Mouse (Mus musculus): ENCODE measurements around the gene Rbm12.

Gene Rbm12

DNA sequence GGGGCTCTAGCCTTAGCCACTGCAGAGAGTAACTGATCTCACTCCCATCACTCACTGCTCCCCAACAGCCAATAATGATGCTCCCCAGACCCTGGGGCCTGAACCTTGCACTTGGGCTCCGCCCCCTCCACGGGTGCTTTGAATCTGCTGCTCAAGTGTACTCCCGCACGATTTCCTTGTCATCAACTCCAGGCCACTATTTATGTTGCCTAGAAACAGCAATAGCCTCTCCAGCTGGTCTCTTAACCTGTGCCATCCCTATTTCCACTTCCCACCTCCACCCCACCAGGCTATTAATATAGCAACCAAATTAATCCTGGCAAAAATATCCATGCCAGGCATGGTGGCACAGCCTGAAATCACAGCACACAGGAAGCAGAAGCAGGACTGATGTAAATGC lies 32.1 kb downstream of the Rbm12 start:
- DNase-seq (ENCODE audit: low read depth, low spot score) = no peak

- DNase-seq (ENCODE audit: low read depth, low spot score) = no peak
Measured at GRCm38 (mm10) chr2:156079183-156079560, 32.6 kb downstream of the Rbm12 start.

GRCm38 (mm10) chr2:156078421-156079182 lies 33.2 kb downstream of the Rbm12 start:
- no peak for DNase-seq (ENCODE audit: low read depth, low spot score)

DNA sequence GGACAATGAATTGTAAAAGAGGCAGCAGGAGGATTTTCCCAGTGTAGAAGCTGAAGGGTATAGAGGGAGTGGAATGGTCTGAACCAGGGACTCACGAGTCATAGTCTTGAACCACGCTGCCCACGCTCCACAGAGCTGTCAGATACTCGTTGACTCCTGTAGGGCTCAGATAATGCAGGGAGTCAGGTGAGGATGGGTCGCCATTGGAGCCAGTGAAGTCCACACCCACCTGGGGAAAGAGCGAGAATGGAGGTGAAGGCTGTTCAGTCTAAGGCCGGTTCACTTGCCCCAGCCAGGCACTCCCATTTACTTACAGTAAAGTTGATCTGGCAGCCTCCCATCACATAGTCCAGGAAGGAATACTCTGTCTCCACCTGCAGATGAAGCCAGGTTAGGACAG lies 34.3 kb downstream of the Rbm12 start:
- no peak for DNase-seq (ENCODE audit: low read depth, low spot score)

DNA sequence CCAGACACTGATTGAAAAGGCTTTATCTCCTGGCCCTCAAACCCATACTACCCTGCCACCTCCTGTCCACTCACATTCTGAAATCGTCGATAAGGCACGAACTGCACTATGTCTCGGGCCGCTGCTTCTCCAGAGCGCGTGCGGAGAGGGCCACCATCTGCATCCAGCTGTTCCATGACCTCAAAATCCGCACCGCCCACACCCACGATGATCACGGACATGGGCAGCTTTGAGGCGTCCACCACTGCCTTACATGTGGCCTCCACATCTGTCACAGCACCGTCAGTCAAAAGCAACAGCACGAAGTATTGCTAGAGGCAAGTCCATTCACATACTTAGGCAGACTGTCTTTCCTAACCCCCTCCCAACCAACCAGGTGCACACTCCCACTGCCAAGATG lies 38.1 kb downstream of the Rbm12 start:
- DNase-seq (ENCODE audit: low read depth, low spot score) = no peak

DNA sequence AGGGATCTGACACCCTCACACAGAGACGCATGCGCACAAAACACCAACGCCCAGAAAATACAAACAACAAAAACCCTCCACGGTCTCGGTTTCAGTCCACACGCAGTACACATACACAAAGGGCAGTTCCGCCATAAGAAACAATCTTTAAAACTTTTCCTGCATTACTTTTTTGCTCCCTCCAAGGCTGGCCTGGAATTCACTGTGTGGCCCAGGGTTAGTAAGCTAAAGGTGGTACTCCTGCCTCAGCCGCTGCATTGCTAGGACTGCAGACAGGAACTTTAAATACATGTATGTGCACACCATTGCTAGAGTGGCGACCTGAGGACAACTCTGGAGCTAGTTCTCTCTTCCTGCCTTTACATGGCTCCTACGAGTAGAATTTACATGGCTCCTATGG lies 40.5 kb downstream of the Rbm12 start:
- no peak for DNase-seq (ENCODE audit: low read depth, low spot score)

DNA sequence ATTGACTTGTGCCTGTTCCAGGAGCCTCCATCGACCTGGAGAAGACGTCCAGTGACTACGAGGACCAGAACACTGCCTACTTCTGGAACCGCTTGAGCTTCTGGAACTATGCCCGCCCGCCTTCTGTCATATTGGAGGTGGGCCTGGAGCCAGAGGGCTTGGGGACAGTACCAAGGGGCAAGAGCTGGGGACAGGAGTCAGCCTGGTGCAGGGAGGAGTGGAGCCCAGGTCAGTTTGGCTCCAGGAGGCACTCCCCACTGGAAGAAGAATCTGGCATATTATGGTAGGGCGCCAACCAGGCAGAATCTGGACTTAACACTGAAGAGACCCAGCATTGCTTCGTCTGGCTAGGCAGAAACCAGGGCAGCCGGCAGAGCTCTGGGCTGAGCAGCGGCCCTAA lies 43.9 kb downstream of the Rbm12 start:
- no peak for DNase-seq (ENCODE audit: low read depth, low spot score)

GRCm38 (mm10) chr2:156066126-156066525 lies 45.7 kb downstream of the Rbm12 start:
- DNase-seq (ENCODE audit: low read depth, low spot score) = no peak

DNA sequence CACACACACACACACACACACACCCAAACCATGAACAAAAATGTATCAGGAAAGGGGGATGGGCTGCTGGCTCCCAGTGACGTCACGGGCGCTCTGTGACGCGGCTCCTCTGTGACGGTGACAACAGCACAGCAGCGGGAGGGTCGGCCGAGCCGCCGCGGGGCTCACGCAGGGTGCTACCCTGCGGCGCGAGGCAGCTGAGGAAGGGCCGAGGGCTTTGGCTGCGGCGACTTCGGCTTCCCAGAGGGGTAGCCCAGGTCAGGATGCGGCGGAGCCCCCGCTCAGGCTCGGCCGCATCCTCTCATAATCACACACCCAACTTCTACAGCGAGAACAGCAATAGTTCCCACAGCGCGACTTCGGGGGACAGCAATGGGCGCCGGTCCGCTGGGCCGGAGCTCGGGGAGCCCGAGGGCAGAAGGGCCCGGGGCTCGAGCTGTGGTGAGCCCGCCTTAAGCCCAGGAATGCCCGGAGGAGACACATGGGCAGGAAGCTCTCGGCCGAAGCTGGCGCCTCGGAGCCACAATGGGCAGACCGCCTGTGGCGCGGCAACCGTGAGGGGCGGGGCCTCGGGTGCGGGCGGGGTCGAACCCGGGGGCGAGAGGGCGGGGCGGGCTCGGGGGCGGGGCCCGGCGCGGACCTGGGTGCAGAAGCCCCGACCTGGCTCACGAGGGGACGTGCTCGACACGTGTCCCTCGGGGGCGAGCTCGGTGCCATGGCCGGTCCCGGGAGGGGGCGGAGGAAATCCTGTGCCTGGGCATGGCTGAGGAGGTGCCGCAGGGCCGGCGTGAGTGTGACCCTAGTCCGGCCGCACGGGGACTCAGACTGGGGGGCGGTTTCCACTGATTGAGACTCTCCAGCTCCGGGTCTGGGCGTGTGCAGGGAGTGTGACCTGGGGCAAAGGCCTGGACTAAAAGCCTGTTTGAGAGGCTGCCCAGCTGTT lies 46.4 kb downstream of the Rbm12 start, which contains the start of gene Spag4:
Spag4 (plus strand) TSS at position 77 of the 943 bp plus-strand sequence.
- DNase-seq (ENCODE audit: low read depth, low spot score) = peak; percentile 43

GRCm38 (mm10) chr2:156052816-156053215 lies 59.0 kb downstream of the Rbm12 start, which contains the start of gene Fer1l4:
Gene Fer1l4, minus strand, starts transcription at chr2:156052947.
- DNase-seq (ENCODE audit: low read depth, low spot score) = no peak

DNA sequence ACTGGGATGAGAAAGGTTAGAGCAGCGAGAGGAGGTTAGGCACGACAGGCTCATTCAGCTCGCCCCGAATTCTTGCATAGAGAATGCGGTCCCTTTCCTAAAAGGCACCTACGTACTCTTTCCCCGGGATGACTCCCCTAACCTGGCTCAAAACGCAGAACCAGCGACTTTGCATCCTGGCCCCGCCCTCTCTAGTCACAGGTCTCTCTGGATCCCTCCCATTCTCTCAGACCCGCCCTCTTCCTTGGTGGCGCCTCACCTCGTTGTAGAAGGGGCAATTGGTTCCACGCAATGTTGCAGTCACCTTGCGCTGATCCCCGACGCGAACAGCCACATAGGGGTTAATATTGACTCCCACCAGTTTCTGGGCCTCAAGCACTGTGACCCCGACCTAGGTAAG lies 63.8 kb downstream of the Rbm12 start:
- no peak for DNase-seq (ENCODE audit: low read depth, low spot score)

- no peak for DNase-seq (ENCODE audit: low read depth, low spot score)
Measured at GRCm38 (mm10) chr2:156042903-156043302, 68.9 kb downstream of the Rbm12 start.

Measured in WW6 (cell line).